Comparison of ENCODE assay signal across 21 mouse cellular contexts in genomic region chrX:145089802-145090201, GRCm38 (mm10).
DNase-seq lines count a peak whose midpoint lies in the region; ATAC-seq and TF ChIP-seq lines count a peak whose summit lies in the region.
"Had no signal": no experiment of that assay in that cellular context is flagged by ENCODE, and none has a peak within 500 bp of the region (broad histone marks: within the 10 kb centered on the region; RNA-seq: fewer than 3 reads in every experiment).

No protein-coding gene starts in this region.

- H3K4me2 ChIP-seq in hindbrain, embryonic 14.5 days (replicated peaks): no peak overlapping the region
- no peak overlapping the region for H3K4me2 ChIP-seq in hindbrain, embryonic 11.5 days (replicated peaks; ENCODE audit: low read depth, low read length)
- no peak overlapping the region for H3K4me2 ChIP-seq in midbrain, postnatal 0 days (ENCODE audit: low read depth, low read length, poor library complexity, severe bottlenecking)
- H3K4me2 ChIP-seq: kidney, embryonic 15.5 days; limb, embryonic 13.5 days; midbrain, embryonic 15.5 days; neural tube, embryonic 15.5 days had no signal

- no peak overlapping the region for H3K4me3 ChIP-seq in hindbrain, embryonic 14.5 days (replicated peaks; ENCODE audit: low read length)
- H3K4me3 ChIP-seq in hindbrain, embryonic 11.5 days (ENCODE audit: low read depth, low read length): no peak overlapping the region
- no peak overlapping the region for H3K4me3 ChIP-seq in midbrain, postnatal 0 days (ENCODE audit: low read depth, low read length)
- no peak overlapping the region for H3K4me3 ChIP-seq in midbrain, embryonic 10.5 days
- H3K4me3 ChIP-seq: hindbrain, embryonic 10.5 days; kidney, embryonic 15.5 days; limb, embryonic 13.5 days; megakaryocyte, embryonic 14.5 days; midbrain, embryonic 15.5 days; neural tube, embryonic 15.5 days had no signal

- H3K27me3 ChIP-seq in hindbrain, embryonic 14.5 days (ENCODE audit: control insufficient read depth, insufficient read depth, low read length): no peaks in the 10 kb centered on the region
- no peaks in the 10 kb centered on the region for H3K27me3 ChIP-seq in hindbrain, embryonic 11.5 days (ENCODE audit: control insufficient read depth, insufficient read depth, low read length)
- no peaks in the 10 kb centered on the region for H3K27me3 ChIP-seq in midbrain, postnatal 0 days (ENCODE audit: insufficient read depth, low read length)
- peaks cover 4% of the 10 kb centered on the region for H3K27me3 ChIP-seq in midbrain, embryonic 10.5 days (ENCODE audit: low read depth, poor library complexity, severe bottlenecking)
- H3K27me3 ChIP-seq: kidney, embryonic 15.5 days; limb, embryonic 13.5 days; megakaryocyte, embryonic 14.5 days; midbrain, embryonic 15.5 days; neural tube, embryonic 15.5 days had no signal

- no peak for ATAC-seq in hindbrain, embryonic 14.5 days (ENCODE audit: low FRiP score)
- no peak for ATAC-seq in hindbrain, embryonic 11.5 days (ENCODE audit: low FRiP score)
- ATAC-seq in midbrain, postnatal 0 days (ENCODE audit: low FRiP score): no peak
- ATAC-seq: midbrain, embryonic 15.5 days had no signal

- H3K36me3 ChIP-seq in hindbrain, embryonic 14.5 days (replicated peaks; ENCODE audit: control insufficient read depth, insufficient read depth): no peaks in the 10 kb centered on the region
- no peaks in the 10 kb centered on the region for H3K36me3 ChIP-seq in hindbrain, embryonic 11.5 days (ENCODE audit: control insufficient read depth, insufficient read depth, low read length)
- H3K36me3 ChIP-seq in midbrain, postnatal 0 days (ENCODE audit: insufficient read depth, low read length): no peaks in the 10 kb centered on the region
- H3K36me3 ChIP-seq in midbrain, embryonic 10.5 days: no peaks in the 10 kb centered on the region
- H3K36me3 ChIP-seq: hindbrain, embryonic 10.5 days; kidney, embryonic 15.5 days; limb, embryonic 13.5 days; midbrain, embryonic 15.5 days; neural tube, embryonic 15.5 days had no signal

- H3K9ac ChIP-seq in hindbrain, embryonic 14.5 days: no peak overlapping the region
- H3K9ac ChIP-seq in hindbrain, embryonic 11.5 days (ENCODE audit: low read depth, low read length): no peak overlapping the region
- H3K9ac ChIP-seq in midbrain, postnatal 0 days (replicated peaks; ENCODE audit: low read length, poor library complexity, severe bottlenecking): no peak overlapping the region
- H3K9ac ChIP-seq: kidney, embryonic 15.5 days; limb, embryonic 13.5 days; midbrain, embryonic 15.5 days; neural tube, embryonic 15.5 days had no signal

- no peak for TF ChIP-seq CTCF in midbrain, postnatal 0 days (IDR thresholded peaks at IDR 0.05)

- H3K4me1 ChIP-seq in hindbrain, embryonic 14.5 days (replicated peaks; ENCODE audit: control insufficient read depth, insufficient read depth, low read length): no peaks in the 10 kb centered on the region
- H3K4me1 ChIP-seq in hindbrain, embryonic 11.5 days (replicated peaks; ENCODE audit: control insufficient read depth, insufficient read depth, low read length): no peaks in the 10 kb centered on the region
- H3K4me1 ChIP-seq in midbrain, postnatal 0 days (ENCODE audit: insufficient read depth, low read length): no peaks in the 10 kb centered on the region
- no peaks in the 10 kb centered on the region for H3K4me1 ChIP-seq in midbrain, embryonic 10.5 days
- H3K4me1 ChIP-seq: hindbrain, embryonic 10.5 days; kidney, embryonic 15.5 days; limb, embryonic 13.5 days; megakaryocyte, embryonic 14.5 days; midbrain, embryonic 15.5 days; neural tube, embryonic 15.5 days had no signal

- peak; percentile 30 for DNase-seq in hindbrain, embryonic 14.5 days (ENCODE audit: low spot score)
- no peak for DNase-seq in hindbrain, embryonic 11.5 days (ENCODE audit: low spot score)
- peak; percentile 27 for DNase-seq in midbrain, postnatal 0 days (ENCODE audit: low spot score)
- no peak for DNase-seq in midbrain, embryonic 10.5 days (ENCODE audit: low spot score)
- peak; percentile 1 for DNase-seq in NIH3T3 (ENCODE audit: low read depth)
- no peak for DNase-seq in frontal cortex, postnatal 10 days (ENCODE audit: low spot score in 2 of 2)
- no peak for DNase-seq in spleen, postnatal 14 days (ENCODE audit: low spot score in 2 of 2)
- DNase-seq: adrenal gland, postnatal 25 days; cerebellum, adult 18-20 months; cerebellum, postnatal 25 days; embryo, embryonic 11 days; gastrocnemius, postnatal 14 days; lung, postnatal 14 days; right cerebral cortex, postnatal 4 days had no signal

- H3K9me3 ChIP-seq in hindbrain, embryonic 14.5 days (ENCODE audit: control insufficient read depth, low read length): no peaks in the 10 kb centered on the region
- no peaks in the 10 kb centered on the region for H3K9me3 ChIP-seq in hindbrain, embryonic 11.5 days (ENCODE audit: control insufficient read depth, low read length)
- H3K9me3 ChIP-seq in midbrain, postnatal 0 days (ENCODE audit: low read length): no peaks in the 10 kb centered on the region
- no peaks in the 10 kb centered on the region for H3K9me3 ChIP-seq in midbrain, embryonic 10.5 days (replicated peaks)
- H3K9me3 ChIP-seq: hindbrain, embryonic 10.5 days; kidney, embryonic 15.5 days; limb, embryonic 13.5 days; megakaryocyte, embryonic 14.5 days; midbrain, embryonic 15.5 days; neural tube, embryonic 15.5 days had no signal

- no peak overlapping the region for H3K27ac ChIP-seq in hindbrain, embryonic 14.5 days
- H3K27ac ChIP-seq in hindbrain, embryonic 11.5 days (ENCODE audit: low read depth, low read length): no peak overlapping the region
- H3K27ac ChIP-seq in midbrain, postnatal 0 days (ENCODE audit: low read depth, low read length): no peak overlapping the region
- H3K27ac ChIP-seq in midbrain, embryonic 10.5 days (replicated peaks): no peak overlapping the region
- H3K27ac ChIP-seq: hindbrain, embryonic 10.5 days; kidney, embryonic 15.5 days; limb, embryonic 13.5 days; midbrain, embryonic 15.5 days; neural tube, embryonic 15.5 days; stomach, postnatal 0 days had no signal

Comparison
In these comparisons a context has a peak if more than half of its experiments do, and no peak if none do; other contexts are left out.
1. DNase-seq: peak in hindbrain, embryonic 14.5 days (single experiment), midbrain, postnatal 0 days (single experiment) and NIH3T3 (single experiment); none in hindbrain, embryonic 11.5 days (single experiment), midbrain, embryonic 10.5 days (single experiment), frontal cortex, postnatal 10 days (0 of 2) and spleen, postnatal 14 days (0 of 2).